Mouse (Mus musculus): ENCODE results near the gene Psmb4.

- TF ChIP-seq GATA1 (IDR thresholded peaks at IDR 0.05; ENCODE audit: borderline replicate concordance, low read length) = no peak
- TF ChIP-seq FLI1 (IDR thresholded peaks at IDR 0.05; ENCODE audit: low read length) = no peak
These were observed 19.7 kb upstream of the Psmb4 start for GRCm38 (mm10) chr3:94906482-94906881.

Measured in megakaryocyte, embryonic 14.5 days (primary cell).